Mouse (Mus musculus) C2C12 (cell line): ENCODE measurements around the gene Ifi27. TPM values are rescaled to one million over a fixed set of nuclear protein-coding genes. Genes with fewer than 3 reads are reported as not detected.
"Not testable (repeated sequence)": the region's sequence is repeated elsewhere in the genome, so short reads cannot be mapped to it uniquely, and the experiment has no call there.

Experiments
- H3K27me3 ChIP-seq: one replicate; pipeline ENCODE4 v1.6.1; 2011; ENCODE audit not compliant: control insufficient read depth, insufficient read depth, insufficient read length
- H3K36me3 ChIP-seq: one replicate; pipeline ENCODE4 v1.6.1; 2011; ENCODE audit not compliant: control insufficient read depth, insufficient read depth
- H3K4me3 ChIP-seq: one replicate; pipeline ENCODE4 v1.5.1; 2011; ENCODE audit warnings: mild to moderate bottlenecking, control low read depth; ENCODE audit not compliant: poor library complexity, insufficient read depth, severe bottlenecking
- H3K79me2 ChIP-seq: one replicate; pipeline ENCODE4 v1.6.1; 2011; ENCODE audit not compliant: control insufficient read depth, insufficient read depth
- H3K79me3 ChIP-seq: one replicate; pipeline ENCODE4 v1.6.1; 2011; ENCODE audit warnings: low read depth, control low read depth
- H3ac ChIP-seq: one replicate; pipeline ENCODE3; 2011; ENCODE audit warnings: low read depth; ENCODE audit not compliant: control insufficient read depth, insufficient read length
- CEBPB ChIP-seq: IDR thresholded peaks from one replicate; pipeline ENCODE4 v1.6.1; 2011; ENCODE audit warnings: low read depth, mild to moderate bottlenecking, control low read depth, moderate library complexity
- CTCF ChIP-seq: IDR thresholded peaks from one replicate; pipeline ENCODE4 v1.5.1; 2011; ENCODE audit not compliant: control insufficient read depth, insufficient read depth, insufficient read length
- FOSL1 ChIP-seq: IDR thresholded peaks from one replicate; pipeline ENCODE4 v1.8.0; 2011; ENCODE audit warnings: mild to moderate bottlenecking, low read length; ENCODE audit not compliant: poor library complexity, insufficient read depth, severe bottlenecking
- MAX ChIP-seq: IDR thresholded peaks from one replicate; pipeline ENCODE4 v1.6.1; 2011; ENCODE audit warnings: mild to moderate bottlenecking, control low read depth
- MYOD1 ChIP-seq: IDR thresholded peaks from one replicate; pipeline ENCODE4 v1.6.1; 2011; ENCODE audit warnings: low read depth; ENCODE audit not compliant: control insufficient read depth, insufficient read length
- MYOG ChIP-seq: IDR thresholded peaks from one replicate; pipeline ENCODE4 v1.6.1; 2011; ENCODE audit not compliant: control insufficient read depth, insufficient read length; ENCODE audit errors: extremely low read depth
- USF1 ChIP-seq: IDR thresholded peaks from one replicate; pipeline ENCODE4 v1.6.1; 2011; ENCODE audit warnings: low read depth, mild to moderate bottlenecking, control low read depth, moderate library complexity
- polyA plus RNA-seq: library from polyadenylated mRNA; unstranded; fragments of >200 nt; fragmentation: generic; extraction: Trizol; gene quantifications from one replicate; pipeline ENCODE4 v1.2.1, GENCODE M21; 2012; ENCODE audit warnings: missing spikeins

The Ifi27 gene
- polyA plus RNA-seq, 1 experiment, result 55.2 TPM

DNA sequence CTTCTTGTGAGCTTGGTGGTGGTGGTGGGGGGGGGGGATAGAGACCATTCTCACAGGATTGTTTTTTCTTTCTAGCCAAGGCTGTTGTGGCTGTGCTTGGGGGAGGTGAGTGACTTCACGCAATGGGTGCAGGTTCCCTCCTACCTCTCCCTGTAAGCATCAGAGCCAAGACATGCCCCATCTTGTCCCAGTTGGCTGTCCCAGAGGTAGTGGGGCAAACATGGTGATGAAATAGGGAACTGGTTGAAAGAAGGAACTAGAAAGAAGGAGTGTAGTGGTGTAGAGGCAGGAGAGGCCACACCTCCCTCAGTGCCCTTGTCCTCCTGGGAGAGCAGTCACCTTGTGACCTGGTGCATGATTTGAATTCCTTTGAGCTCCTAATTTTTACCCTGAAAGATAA lies 3.6 kb downstream of the Ifi27 start:
- TF ChIP-seq MYOD1 (no peak), CEBPB (no peak), MYOG (no peak), CTCF (no peak), FOSL1 (no peak), MAX (no peak), USF1 (no peak)
- H3K79me3 ChIP-seq, result no peaks in the 10 kb centered on the region
- H3ac ChIP-seq, result no peak overlapping the region
- H3K4me3 ChIP-seq, result no peak overlapping the region
- H3K79me2 ChIP-seq, result no peaks in the 10 kb centered on the region
- no peaks in the 10 kb centered on the region for H3K27me3 ChIP-seq
- no peaks in the 10 kb centered on the region for H3K36me3 ChIP-seq

DNA sequence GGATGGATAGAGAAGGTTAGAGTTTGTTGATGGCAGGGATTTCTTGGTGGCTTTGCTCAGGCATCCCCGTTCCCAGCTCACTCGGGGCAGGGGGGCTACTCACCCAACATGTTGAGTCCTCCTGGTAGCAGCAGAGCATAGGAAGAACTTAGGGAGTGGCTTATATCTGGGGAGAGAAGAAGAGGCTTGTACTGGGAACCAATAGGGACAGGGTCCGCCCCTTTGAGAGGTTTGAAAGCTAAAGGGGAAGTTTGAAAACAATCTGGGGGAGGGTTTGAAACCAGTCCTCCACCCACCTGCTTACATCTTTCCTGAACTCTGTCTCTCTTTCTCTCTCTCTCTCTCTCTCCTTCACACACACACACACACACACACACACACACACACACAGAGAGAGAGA lies 9.5 kb downstream of the Ifi27 start, which contains the start of gene Ifi27l2a:
Ifi27l2a (minus strand) TSS at position 157 of the 400 bp plus-strand sequence.
- Histone ChIP-seq H3ac (no peak within 1 kb of the TSS), H3K4me3 (no peak within 1 kb of the TSS), H3K79me3 (no peaks in the 10 kb centered on the region), H3K36me3 (no peaks in the 10 kb centered on the region), H3K27me3 (peaks cover 4% of the 10 kb centered on the region), H3K79me2 (no peaks in the 10 kb centered on the region)
- TF ChIP-seq CTCF (no peak), MAX (no peak), FOSL1 (no peak), MYOD1 (no peak), CEBPB (no peak), USF1 (no peak), MYOG (no peak)

DNA sequence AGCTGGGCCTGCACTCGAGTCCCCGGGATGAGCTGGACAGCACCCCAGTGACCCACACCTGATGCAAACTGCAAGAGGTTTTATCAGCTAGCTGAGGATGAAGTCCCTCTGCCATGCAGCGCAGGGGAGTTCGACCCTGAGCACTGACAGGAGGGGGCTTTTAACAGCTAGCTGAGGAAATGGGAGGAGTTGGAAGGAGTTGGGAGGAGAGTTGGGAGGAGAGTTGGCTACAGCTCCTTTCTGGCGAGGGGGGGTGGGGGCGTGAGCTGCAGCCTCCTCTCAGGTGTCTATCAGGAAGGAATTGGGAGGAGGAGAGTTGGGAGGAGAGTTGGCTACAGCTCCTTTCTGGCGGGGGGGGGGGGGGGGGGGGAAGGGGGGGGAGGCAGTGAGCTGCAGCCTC lies 10.2 kb downstream of the Ifi27 start:
- not testable (repeated sequence) for H3ac ChIP-seq, H3K79me2 ChIP-seq, H3K79me3 ChIP-seq, H3K27me3 ChIP-seq, H3K4me3 ChIP-seq, H3K36me3 ChIP-seq

DNA sequence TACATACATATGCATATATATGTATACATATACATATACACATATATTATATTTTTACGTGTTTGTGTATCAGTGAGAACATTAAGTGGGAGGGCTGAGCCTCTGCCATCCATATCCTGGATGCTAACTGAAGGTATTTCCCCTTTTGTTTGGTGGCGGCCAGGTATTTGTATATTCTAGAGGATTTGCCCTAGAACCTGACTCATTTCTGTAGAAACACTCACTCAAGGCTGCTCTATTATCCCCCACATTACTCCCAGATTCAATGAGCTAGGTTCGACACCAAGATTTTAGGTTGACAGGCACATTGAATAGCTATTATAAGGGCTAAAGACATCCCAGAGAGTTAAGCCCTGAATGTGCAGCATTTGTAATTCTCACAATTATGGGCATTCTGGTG lies 11.0 kb downstream of the Ifi27 start:
- TF ChIP-seq USF1, result no peak
- TF ChIP-seq MAX, result no peak
- TF ChIP-seq MYOD1, result no peak
- TF ChIP-seq CTCF, result no peak
- TF ChIP-seq MYOG, result no peak
- no peak overlapping the region for H3K4me3 ChIP-seq
- no peaks in the 10 kb centered on the region for H3K79me2 ChIP-seq
- no peak overlapping the region for H3ac ChIP-seq
- H3K36me3 ChIP-seq, result no peaks in the 10 kb centered on the region
- no peaks in the 10 kb centered on the region for H3K79me3 ChIP-seq
- H3K27me3 ChIP-seq, result peaks cover 4% of the 10 kb centered on the region

DNA sequence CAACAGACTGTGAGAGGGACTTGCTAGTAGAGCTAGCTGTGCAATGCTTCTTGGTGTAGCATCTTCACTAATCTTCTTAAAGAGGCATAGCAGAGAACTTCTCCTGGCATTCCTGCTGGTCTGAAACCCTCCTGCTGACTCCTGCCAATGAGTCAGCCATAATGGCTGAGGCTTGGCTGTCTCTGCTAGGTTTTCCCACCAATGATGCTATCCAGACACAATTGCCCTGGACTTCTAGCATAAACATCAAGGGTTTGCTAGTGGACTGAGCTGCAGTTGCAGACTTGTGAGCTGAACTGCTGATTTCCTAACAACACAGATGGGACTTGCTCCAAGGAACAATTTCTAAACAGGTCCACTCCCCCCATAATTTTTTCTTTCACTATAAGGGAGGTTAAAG lies 19.4 kb downstream of the Ifi27 start:
- H3ac ChIP-seq, result no peak overlapping the region
- no peaks in the 10 kb centered on the region for H3K27me3 ChIP-seq
- H3K4me3 ChIP-seq, result no peak overlapping the region
- no peaks in the 10 kb centered on the region for H3K36me3 ChIP-seq
- TF ChIP-seq MAX (no peak), CTCF (no peak), FOSL1 (no peak), MYOG (no peak), CEBPB (no peak), MYOD1 (no peak), USF1 (no peak)
- no peaks in the 10 kb centered on the region for H3K79me2 ChIP-seq
- H3K79me3 ChIP-seq, result no peaks in the 10 kb centered on the region

DNA sequence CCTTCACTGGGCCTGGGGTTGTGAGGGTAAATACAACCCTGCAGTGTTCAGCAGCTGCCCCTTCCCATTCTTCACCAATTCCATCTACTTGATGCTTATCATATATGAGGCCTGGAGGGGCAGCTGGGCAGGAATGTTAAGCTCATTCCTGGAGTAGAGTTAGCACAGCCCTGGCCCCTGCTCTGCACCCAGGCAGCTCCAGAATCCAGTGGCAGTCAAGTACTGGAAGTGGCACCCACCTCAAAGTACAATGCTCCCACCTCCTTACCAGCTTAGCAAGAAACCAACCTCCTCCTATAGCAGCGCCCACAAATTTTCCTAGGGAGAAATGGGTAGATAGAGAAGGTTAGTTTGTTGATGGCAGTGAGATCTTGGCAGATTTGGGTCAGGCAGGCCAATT lies 22.7 kb downstream of the Ifi27 start:
- not testable (repeated sequence) for H3ac ChIP-seq, H3K4me3 ChIP-seq, H3K36me3 ChIP-seq, H3K79me3 ChIP-seq, H3K79me2 ChIP-seq, H3K27me3 ChIP-seq

DNA sequence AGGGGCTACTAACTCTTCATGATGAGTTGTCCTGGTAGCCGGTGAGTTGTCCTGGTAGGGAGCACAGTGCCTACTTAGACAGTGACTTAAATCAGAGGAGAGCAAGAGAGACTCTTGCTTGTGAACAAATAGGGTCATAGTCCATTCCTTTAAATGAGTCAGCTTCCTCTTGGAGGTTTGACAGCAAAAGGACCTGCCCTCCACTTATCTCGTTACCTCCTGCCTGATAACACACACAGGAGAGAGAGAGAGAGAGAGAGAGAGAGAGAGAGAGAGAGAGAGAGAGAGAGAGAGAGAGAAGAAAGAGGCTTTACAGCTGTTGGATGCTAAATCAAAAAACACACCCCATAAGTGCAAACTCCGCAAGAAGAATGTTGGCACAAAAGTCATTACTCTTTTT lies 23.1 kb downstream of the Ifi27 start, which contains the start of gene Ifi27l2b:
Ifi27l2b (minus strand) TSS at position 84 of the 400 bp plus-strand sequence.
- Histone ChIP-seq H3ac (no peak within 1 kb of the TSS), H3K79me2 (no peaks in the 10 kb centered on the region), H3K36me3 (no peaks in the 10 kb centered on the region), H3K79me3 (no peaks in the 10 kb centered on the region), H3K4me3 (no peak within 1 kb of the TSS), H3K27me3 (no peaks in the 10 kb centered on the region)
- no peak for TF ChIP-seq MAX
- no peak for TF ChIP-seq MYOD1
- TF ChIP-seq FOSL1, result no peak
- no peak for TF ChIP-seq USF1
- no peak for TF ChIP-seq CTCF
- TF ChIP-seq MYOG, result no peak
- no peak for TF ChIP-seq CEBPB
